Mouse (Mus musculus) erythroblast, adult 5-6 weeks (primary cell): Measurements from ENCODE around the gene Tnc. TPM values are rescaled to one million over a fixed set of nuclear protein-coding genes. Genes with fewer than 3 reads are reported as not detected.
"Not testable (repeated sequence)": the region's sequence is repeated elsewhere in the genome, so short reads cannot be mapped to it uniquely, and the experiment has no call there.

Experiments
- ATAC-seq: replicated peaks from 2 replicates; pipeline ENCODE4 v1.8.0; 2016; ENCODE audit warnings: moderate number of reproducible peaks, mild to moderate bottlenecking, moderate TSS enrichment, inconsistent platforms; ENCODE audit not compliant: poor library complexity, low FRiP score, severe bottlenecking
- total RNA-seq, 2 experiments: library from RNA; stranded (forward) in 1 of 2; stranded (reverse) in 1 of 2; fragments of 150-400 nt in 1 of 2; fragments of 200-764, 138-1000 nt in 1 of 2; gene quantifications; 2 replicates each; pipeline versions ENCODE4 v1.2.3 to v1.2.4; 2015 to 2017; ENCODE audit warnings: low replicate concordance in 2 of 2

Tnc gene
- total RNA-seq, 2 experiments from 2014 or later, result 1.0 to 2.1 TPM

DNA sequence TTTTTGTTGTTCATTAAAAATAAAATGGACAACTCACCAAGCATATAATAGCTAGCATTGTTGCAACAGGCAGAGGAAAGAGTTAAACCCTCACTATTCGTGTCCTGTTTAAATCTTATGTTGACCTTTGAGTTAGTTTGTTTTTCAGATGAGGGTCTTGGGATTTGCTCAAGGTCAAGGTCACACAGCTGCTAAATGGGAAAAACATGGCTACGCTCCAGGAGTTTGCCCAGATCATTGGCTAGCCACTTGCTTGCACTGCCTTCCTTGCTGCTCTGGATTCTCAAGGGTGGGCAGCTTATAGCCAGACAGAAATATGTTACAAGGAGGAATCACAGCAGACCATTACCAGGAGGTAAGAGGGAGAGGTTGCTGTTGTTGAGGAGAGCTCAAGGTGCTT, 67.2 kb downstream of the Tnc start:
- ATAC-seq, result no peak

DNA sequence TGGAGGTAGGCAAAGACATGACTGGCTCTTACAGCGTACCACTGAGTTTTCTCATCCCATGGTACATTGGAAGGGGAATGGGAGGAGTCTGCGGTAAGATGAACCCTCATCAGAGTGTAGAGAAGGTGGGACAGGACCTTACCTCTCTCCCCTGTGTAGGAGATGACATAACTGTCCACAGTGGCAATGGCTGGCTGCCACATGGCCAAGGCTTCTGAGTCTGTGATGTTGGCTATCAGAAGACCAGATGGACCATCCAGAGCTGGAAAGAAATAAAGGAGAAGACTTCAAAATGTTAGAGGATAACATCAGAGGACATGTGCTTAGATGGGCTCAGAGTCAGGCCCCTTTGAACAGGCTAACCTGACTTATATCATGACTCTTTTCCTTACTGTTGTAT, 74.3 kb downstream of the Tnc start:
- no peak for ATAC-seq

DNA sequence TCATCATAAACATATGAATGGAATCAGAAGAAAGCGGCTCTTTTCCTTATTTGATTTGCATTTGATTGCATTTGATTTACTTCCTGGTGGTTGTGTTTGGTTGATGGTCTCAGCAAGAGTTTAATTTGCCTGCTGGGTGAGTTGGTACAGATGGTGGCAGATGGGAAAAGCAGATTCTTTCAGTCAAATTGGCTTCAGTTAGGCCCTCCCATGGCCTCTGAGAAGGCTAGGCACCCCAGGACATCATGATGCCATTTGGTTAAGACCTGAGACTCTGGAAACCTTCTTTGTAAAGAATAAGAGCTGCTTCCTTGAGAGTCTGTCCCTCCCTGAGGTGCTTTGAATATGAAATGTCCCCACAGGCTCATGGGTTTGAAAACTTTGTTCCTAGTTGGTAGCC, 75.1 kb downstream of the Tnc start:
- no peak for ATAC-seq

- ATAC-seq, result no peak
Measured at GRCm38 (mm10) chr4:63970925-63971324, 75.9 kb downstream of the Tnc start.

GRCm38 (mm10) chr4:63969891-63970290, 76.9 kb downstream of the Tnc start:
- no peak for ATAC-seq

DNA sequence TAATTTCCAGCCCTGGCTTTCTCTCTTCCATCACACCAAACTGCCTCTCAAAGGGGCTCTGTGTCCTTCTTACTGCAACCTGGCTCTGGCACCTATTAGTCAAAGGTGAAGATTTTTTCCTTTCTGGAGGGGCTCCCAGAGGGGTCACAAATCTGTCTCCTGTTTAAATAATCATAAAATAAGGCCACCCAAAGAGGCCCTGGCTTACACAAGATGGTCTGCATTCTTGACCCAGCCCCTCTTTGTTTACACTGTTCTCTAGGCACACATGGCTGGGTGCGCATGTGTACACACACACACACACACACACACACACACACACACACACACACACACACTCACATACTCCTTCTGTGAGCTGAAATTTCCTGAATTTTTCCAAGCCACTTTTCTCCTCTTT, 83.4 kb downstream of the Tnc start:
- no peak for ATAC-seq

GRCm38 (mm10) chr4:63961858-63962468, 84.9 kb downstream of the Tnc start:
- ATAC-seq, result no peak

- ATAC-seq, result no peak
Measured at GRCm38 (mm10) chr4:63958601-63959000, 88.2 kb downstream of the Tnc start.

GRCm38 (mm10) chr4:63950054-63950453, 96.8 kb downstream of the Tnc start:
- ATAC-seq, result no peak

DNA sequence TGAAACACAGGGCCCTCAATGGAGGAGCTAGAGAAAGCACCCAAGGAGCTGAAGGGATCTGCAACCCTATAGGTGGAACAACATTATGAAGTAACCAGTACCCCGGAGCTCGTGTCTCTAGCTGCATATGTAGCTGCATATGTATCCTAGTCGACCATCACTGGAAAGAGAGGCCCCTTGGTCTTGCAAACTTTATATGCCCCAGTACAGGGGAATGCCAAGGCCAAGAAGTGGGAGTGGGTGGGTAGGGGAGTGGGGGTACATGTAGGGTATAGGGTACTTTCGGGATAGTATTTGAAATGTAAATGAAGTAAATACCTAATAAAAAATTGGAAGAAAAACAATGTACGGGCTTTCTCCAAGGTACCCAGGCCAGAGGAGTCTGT, 98.1 kb downstream of the Tnc start:
- ATAC-seq, result not testable (repeated sequence)

GRCm38 (mm10) chr4:63948066-63948687, 98.6 kb downstream of the Tnc start:
- no peak for ATAC-seq

- no peak for ATAC-seq
Measured at GRCm38 (mm10) chr4:63943813-63944212, 103.0 kb downstream of the Tnc start.

DNA sequence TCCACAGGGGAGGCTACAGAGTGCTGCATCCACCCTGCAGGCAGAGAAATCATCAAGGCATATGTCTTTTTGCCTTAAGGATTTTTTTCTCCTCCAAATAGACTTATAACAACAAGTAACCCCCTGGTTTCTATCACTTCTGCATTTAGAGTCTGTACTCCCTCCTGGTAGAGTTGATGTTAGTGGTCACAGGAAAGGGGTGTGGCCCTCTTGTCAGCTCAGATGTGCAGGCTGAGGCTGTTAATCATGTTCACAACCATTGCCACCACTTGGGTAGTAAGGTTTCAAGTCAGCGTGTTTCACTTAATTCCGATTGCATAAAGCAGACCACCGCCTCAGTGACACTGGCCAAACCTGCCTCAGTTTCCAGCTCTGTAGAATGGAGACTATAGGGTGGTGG, 103.9 kb downstream of the Tnc start:
- ATAC-seq, result no peak

- no peak for ATAC-seq
Measured at GRCm38 (mm10) chr4:63941420-63941819, 105.4 kb downstream of the Tnc start.

- ATAC-seq, result no peak
Measured at GRCm38 (mm10) chr4:63939428-63939827, 107.4 kb downstream of the Tnc start.

GRCm38 (mm10) chr4:63935960-63936359, 110.9 kb downstream of the Tnc start:
- ATAC-seq, result no peak

DNA sequence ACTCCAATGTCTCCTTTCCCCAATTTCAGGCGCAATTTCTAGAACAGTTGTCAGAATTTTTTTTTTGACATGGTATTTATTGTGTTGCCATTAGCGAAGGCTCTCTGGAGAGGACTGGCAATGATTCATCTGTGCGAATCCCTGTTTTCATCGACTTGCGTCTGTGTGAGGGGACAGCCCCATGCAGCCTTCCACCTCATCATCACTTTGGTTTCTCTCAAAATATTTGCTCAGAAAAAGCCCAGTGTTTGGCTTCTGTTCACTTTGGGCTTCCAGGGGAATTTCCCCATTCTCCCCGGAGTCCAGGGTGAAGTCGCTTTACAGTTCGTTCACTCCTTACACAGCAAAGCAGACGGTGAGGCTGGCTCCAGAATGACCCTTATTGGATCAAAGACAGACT, 111.5 kb downstream of the Tnc start:
- ATAC-seq, result no peak

- no peak for ATAC-seq
Measured at GRCm38 (mm10) chr4:63930863-63931262, 116.0 kb downstream of the Tnc start.

GRCm38 (mm10) chr4:63929490-63929889, 117.3 kb downstream of the Tnc start:
- ATAC-seq, result no peak

DNA sequence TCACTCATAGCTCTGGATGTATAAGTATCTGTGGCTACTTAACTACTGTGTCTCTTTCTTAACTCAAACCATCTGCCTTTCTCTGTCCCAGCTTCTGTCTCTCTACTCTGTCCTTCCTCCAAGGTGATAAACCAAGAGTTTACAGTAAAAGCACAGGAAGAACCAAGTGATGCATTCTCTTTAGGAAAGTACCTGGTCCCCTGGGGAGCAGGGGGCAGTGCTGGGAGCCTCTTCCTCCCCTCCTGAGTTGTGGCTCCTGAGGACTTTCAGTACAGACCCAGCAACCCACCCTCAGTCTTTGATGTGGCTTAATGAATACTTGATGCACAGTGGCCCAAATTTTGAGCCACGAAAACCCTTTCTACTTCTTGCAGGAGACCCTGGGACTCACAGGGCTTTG, 118.6 kb downstream of the Tnc start:
- ATAC-seq, result no peak

DNA sequence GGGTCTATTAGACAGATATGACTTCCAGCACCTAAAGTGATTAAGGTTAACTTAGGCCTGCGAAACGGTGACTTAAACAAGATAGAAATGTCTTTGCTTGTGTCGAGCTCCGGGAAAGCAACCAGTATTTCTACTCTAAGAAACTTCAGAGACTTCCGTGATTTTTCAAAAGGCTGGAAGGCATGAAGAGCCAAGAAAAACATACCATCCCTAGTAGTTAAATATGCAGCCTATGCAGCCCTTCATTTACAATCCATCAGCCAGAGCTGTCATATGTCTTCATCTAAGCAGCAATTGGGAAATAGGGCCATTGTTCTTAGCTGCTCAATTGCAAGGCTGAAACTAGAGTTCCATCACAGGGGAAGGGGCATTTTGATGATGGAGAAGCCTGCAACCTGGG, 129.6 kb downstream of the Tnc start:
- no peak for ATAC-seq

DNA sequence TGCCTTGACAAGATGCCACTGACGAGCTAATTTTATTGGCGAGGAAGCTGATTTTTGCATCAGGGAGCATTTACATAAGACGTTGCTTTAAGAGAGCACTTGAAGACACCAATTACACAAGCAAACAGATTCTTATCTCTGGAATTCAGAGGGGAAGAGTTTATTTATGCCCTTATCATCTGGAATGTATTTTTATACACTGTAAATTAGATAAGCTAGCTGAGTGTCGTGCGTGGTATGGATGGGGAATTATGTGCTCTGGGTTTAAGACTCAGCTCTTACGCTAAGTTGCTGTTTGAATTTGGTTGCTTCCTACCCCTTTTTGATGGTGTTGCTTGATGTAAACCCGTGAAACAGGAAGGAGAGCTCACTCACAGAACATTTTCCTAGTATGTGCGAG, 130.1 kb downstream of the Tnc start:
- no peak for ATAC-seq
